Mouse (Mus musculus) brain, adult 2 months (tissue): ENCODE data around the gene Por.
A peak's percentile ranks its signal among the peaks of the same experiment; 100 is the strongest.

Experiments
- DNase-seq: peaks from one replicate; pipeline ENCODE4 v3.0.0; 2011; ENCODE audit warnings: low read depth, low spot score

Gene Por

GRCm38 (mm10) chr5:135726641-135727346 is 57.0 kb downstream of the Por start:
- peak; percentile 18 for DNase-seq

- DNase-seq, result no peak
Measured at GRCm38 (mm10) chr5:135727871-135728270, 58.0 kb downstream of the Por start.

GRCm38 (mm10) chr5:135728361-135728760 is 58.5 kb downstream of the Por start:
- no peak for DNase-seq

GRCm38 (mm10) chr5:135729351-135729750 is 59.5 kb downstream of the Por start:
- DNase-seq, result no peak

DNA sequence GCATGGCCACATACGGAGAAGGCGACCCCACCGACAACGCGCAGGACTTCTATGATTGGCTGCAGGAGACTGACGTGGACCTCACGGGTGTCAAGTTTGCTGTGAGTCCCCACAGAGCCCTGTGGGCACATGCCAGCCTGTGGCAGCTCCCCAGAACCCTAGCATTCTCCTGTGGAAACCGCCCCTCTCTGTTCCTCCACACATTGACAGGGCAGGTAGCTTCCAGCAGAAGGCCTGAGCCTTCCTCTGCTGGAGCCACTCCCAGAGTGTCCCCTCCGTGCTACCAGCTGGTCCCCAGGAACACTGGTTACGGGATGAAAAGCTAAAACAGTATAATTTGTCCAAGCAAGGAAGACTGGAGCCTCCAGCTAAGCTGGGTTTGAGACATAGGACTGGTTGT is 60.4 kb downstream of the Por start:
- DNase-seq, result peak; percentile 52

- no peak for DNase-seq
Measured at GRCm38 (mm10) chr5:135730916-135731315, 61.1 kb downstream of the Por start.

GRCm38 (mm10) chr5:135731322-135731721 is 61.5 kb downstream of the Por start:
- DNase-seq, result no peak

DNA sequence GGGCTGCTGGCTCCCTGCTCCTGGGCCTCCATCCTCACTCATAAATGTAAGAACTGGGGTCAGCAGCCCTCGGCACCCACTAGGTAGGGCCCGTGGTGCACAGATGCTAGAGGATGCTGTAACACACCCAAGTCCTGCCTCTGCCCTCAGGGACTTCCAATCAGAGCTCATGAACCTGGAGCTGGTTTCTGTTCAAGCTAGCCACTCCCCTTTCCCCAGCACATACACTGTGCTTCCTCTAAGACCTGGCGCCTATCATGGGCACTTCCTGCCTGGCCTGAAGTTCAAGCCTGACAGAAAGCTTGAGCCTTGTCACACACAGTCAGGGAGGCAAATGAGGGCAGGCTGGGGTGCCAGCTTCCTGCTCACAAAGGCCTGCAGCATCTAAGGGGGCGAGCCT is 63.2 kb downstream of the Por start:
- DNase-seq, result no peak

DNA sequence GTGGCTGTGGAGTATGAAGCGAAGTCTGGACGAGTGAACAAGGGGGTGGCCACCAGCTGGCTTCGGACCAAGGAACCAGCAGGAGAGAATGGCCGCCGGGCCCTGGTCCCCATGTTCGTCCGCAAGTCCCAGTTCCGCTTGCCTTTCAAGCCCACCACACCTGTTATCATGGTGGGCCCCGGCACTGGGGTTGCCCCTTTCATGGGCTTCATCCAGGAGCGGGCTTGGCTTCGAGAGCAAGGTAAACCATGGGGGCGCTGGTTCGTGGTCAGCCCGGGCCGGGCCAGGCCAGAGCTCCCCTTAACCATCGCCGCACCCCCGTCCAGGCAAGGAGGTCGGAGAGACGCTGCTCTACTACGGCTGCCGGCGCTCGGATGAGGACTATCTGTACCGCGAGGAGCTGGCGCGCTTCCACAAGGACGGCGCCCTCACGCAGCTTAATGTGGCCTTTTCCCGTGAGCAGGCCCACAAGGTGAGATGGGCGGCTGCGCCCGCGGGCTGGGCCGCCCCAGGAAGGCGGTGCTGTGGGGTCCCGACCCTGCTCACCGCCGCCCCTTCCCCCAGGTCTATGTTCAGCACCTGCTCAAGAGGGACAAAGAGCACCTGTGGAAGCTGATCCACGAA is 64.3 kb downstream of the Por start:
- no peak for DNase-seq

DNA sequence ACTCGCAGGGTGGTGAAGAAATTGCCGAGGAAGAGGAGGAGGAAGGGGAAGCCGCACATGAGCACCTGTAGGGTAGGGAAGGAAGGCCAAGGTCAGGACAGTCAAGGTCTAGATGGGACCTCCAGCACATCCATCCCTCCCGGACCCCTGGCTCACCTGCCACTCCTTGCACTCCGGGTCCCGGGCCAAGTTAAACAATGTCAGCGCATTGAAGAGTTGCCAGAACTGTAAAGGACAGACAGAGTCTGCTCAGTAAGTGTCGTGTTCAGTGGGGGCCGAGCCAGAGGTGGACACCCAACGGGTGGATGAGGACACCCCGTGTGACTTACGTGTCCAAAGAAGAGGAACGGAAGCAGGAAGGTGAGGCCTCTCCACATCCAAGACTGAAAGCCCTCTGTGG is 65.9 kb downstream of the Por start:
- no peak for DNase-seq

- DNase-seq, result no peak
Measured at GRCm38 (mm10) chr5:135736544-135736943, 66.7 kb downstream of the Por start.

DNA sequence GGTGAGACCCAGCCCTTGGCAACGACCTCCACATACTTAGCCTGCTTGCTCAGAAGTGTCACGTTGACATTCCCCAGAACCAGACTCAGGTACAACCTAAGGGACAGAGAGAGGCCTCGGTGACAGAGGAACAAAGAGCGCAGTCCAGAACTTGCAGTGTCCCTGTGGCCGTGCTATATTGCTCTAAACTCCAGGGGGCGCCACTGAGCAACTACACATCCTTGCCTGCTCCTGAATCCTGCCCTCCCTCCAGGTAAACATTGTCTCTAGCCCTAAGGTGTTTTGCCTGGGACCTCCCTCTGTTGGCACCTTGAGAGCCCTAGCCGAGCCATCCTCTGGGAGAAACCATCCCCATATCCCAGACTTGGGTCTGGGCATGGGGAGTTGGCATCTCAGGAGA is 67.3 kb downstream of the Por start:
- DNase-seq, result peak; percentile 20

GRCm38 (mm10) chr5:135738266-135738665 is 68.4 kb downstream of the Por start:
- DNase-seq, result no peak

DNA sequence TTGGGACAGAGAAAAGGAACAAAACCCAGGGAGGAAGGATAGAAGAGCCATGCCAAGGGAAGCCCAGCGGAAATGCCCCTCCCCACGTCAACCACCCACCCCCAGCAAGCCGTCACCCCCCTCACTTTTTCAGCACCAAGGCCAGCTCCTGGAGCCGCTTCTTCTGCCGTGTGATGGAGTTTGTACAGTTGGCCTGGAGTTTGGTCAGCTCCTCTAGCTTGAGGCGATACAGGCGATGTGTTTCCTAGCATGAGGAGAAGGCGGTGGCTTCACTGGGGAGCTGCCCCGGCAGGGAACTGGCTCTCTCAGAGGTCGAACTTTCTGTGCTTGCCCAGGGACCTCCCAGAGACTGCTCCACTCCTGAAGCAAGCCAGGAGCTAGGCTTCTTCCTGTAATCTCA is 72.3 kb downstream of the Por start:
- no peak for DNase-seq

GRCm38 (mm10) chr5:135742941-135743740 is 73.3 kb downstream of the Por start:
- DNase-seq, result peak; percentile 54

- DNase-seq, result peak; percentile 95
Measured at GRCm38 (mm10) chr5:135743741-135744609, 74.1 kb downstream of the Por start, which contains the start of gene Tmem120a. Gene Tmem120a, minus strand, starts transcription at chr5:135744448.

DNA sequence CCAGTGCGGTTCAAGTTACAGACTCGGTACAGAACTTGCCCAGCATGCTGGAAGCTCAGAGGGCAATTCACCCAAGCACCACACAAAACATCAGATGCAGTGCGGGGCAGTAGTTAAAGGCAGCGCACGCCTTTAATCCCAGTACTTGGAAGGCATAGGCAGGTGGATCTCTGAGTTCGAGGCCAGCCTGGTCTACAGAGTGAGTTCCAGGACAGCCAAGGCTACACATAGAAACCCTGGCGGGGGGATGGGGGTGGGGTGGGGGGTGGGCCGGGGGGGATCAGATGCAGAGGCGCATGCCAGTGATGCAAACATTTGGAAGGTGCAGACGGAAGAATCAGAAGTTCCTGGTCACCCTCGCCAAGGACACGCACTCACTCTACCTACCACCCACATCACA is 74.9 kb downstream of the Por start:
- DNase-seq, result no peak

- no peak for DNase-seq
Measured at GRCm38 (mm10) chr5:135751041-135751440, 81.2 kb downstream of the Por start.

GRCm38 (mm10) chr5:135751595-135751994 is 81.8 kb downstream of the Por start:
- DNase-seq, result no peak

GRCm38 (mm10) chr5:135761881-135762280 is 92.0 kb downstream of the Por start:
- no peak for DNase-seq

GRCm38 (mm10) chr5:135763526-135763925 is 93.7 kb downstream of the Por start:
- DNase-seq, result peak; percentile 74

DNA sequence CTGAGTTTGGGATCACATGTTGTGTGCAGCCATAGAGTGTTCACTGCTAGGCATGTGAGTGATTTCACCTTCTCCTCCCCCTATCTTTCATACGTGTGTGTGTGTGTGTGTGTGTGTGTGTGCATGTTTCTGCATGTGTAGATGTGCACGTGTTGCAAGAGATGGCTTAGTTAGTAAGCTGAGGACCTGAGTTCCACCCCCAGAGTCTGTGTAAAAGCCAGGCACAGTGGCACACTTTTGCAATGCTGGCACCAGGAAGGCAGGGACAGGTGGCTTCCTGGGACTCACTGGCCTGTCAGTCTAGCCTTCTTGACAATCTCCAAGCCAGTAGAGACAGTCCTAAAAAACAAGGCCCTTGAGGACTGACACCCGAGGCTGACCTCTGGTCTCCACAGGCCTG is 95.1 kb downstream of the Por start:
- no peak for DNase-seq
